Mouse (Mus musculus) kidney, embryonic 15.5 days (tissue): Measurements from ENCODE around the gene Nat14. TPM values are rescaled to one million over a fixed set of nuclear protein-coding genes. Genes with fewer than 3 reads are reported as not detected.
"Not testable (repeated sequence)": the region's sequence is repeated elsewhere in the genome, so short reads cannot be mapped to it uniquely, and the experiment has no call there.

Source experiments
- ATAC-seq: fragments of 200-750 bp; cut with Nextera tagmentation; replicated peaks from 2 replicates; pipeline ENCODE4 v1.8.0; 2017; ENCODE audit warnings: moderate TSS enrichment; ENCODE audit not compliant: low FRiP score
- H3K27ac ChIP-seq: fragments of 300-500 bp; sonication (generic); 2 replicates; pipeline ENCODE4 v1.5.1; 2015; ENCODE audit warnings: mild to moderate bottlenecking, inconsistent platforms
- H3K27me3 ChIP-seq: fragments of 300-500 bp; sonication (generic); 2 replicates; pipeline ENCODE4 v1.6.1; 2015; ENCODE audit warnings: inconsistent platforms
- H3K36me3 ChIP-seq: fragments of 300-500 bp; sonication (generic); 2 replicates; pipeline ENCODE4 v1.6.1; 2015; ENCODE audit warnings: inconsistent platforms
- H3K4me1 ChIP-seq: fragments of 300-500 bp; sonication (generic); 2 replicates; pipeline ENCODE4 v1.6.1; 2015; ENCODE audit warnings: inconsistent platforms
- H3K4me2 ChIP-seq: fragments of 300-500 bp; sonication (generic); 2 replicates; pipeline ENCODE4 v1.6.1; 2015; ENCODE audit warnings: moderate library complexity, mild to moderate bottlenecking, inconsistent platforms
- H3K4me3 ChIP-seq: fragments of 300-500 bp; sonication (generic); replicated peaks from 2 replicates; pipeline ENCODE4 v1.5.1; 2015; ENCODE audit warnings: mild to moderate bottlenecking, inconsistent platforms
- H3K9ac ChIP-seq: fragments of 300-500 bp; sonication (generic); 2 replicates; pipeline ENCODE4 v1.6.1; 2015; ENCODE audit warnings: mild to moderate bottlenecking, inconsistent platforms
- H3K9me3 ChIP-seq: fragments of 300-500 bp; sonication (generic); replicated peaks from 2 replicates; pipeline ENCODE4 v1.6.1; 2016; ENCODE audit warnings: inconsistent platforms
- WGBS: fragments of 180-500 bp; shearing (Covaris S2); methylation state at CpG from one replicate; pipeline ENCODE4 v1.1.7; 2015; ENCODE audit warnings: mixed read lengths; 5-methylcytosine and 5-hydroxymethylcytosine counted together
- polyA plus RNA-seq: library from polyadenylated mRNA; unstranded; fragments of >200 nt; fragmentation: Nextera tagmentation; extraction: Ambion mirVana; gene quantifications from 2 replicates; pipeline ENCODE4 v1.2.1, GENCODE M21; 2015

Gene Nat14
- 4.2 and 5.3 TPM in 2 replicates for polyA plus RNA-seq

GRCm38 (mm10) chr7:4921824-4922482 is at the start of gene Nat14:
Nat14 (plus strand) TSS chr7:4922028.
- Histone ChIP-seq H3K27me3 (no peaks in the 10 kb centered on the region), H3K4me1 (peaks cover 64% of the 10 kb centered on the region), H3K4me3 (peak within 1 kb of the TSS; percentile 38), H3K27ac (peak within 1 kb of the TSS; percentile 92), H3K36me3 (peaks cover 41% of the 10 kb centered on the region), H3K9ac (peak within 1 kb of the TSS; percentile 31), H3K9me3 (no peaks in the 10 kb centered on the region), H3K4me2 (peak within 1 kb of the TSS; percentile 84)
- WGBS = 27% methylated on average over 8 of the region's 8 CpGs
- no peak for ATAC-seq

GRCm38 (mm10) chr7:4876753-4877221 is 45.0 kb upstream of the Nat14 start, which contains the start of gene Isoc2a:
Isoc2a (plus strand) TSS chr7:4877153.
- peak; percentile 100 for ATAC-seq

DNA sequence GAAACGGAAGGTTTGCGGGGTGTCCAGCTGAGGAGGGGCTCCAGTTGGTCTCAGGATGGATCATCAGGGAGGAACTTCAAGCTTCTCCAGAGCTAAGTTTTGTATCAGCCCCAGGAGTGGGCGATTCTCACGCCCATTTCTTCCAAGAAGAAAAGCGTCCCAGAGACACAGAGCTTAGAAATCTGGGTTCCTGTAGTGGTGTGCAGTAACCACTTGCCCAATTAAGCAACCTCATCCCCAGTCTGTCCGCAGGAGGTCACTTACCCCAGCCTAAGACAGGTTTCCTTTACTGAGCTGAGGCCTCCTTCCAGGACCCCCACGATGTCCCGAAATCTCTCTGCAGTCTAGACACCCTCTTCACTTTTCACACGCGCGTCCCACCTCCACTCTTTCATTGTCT is 44.6 kb upstream of the Nat14 start:
- ATAC-seq = peak; percentile 38
- 6% methylated on average over 11 of the region's 11 CpGs for WGBS
- Histone ChIP-seq H3K4me3 (peak overlapping the region; percentile 62), H3K4me2 (peak overlapping the region; percentile 91), H3K27me3 (no peaks in the 10 kb centered on the region), H3K27ac (0 out of 2 replicates have a peak overlapping the region, but pooled peaks have one; percentile 58), H3K36me3 (no peaks in the 10 kb centered on the region), H3K9ac (peak overlapping the region; percentile 61), H3K4me1 (peaks cover 19% of the 10 kb centered on the region), H3K9me3 (no peaks in the 10 kb centered on the region)

More at GRCm38 (mm10) chr7:4876753-4877221, 45.0 kb upstream of the Nat14 start, which contains the start of gene Isoc2a:
- H3K4me2 ChIP-seq = peak within 1 kb of the TSS; percentile 91
- peak within 1 kb of the TSS; percentile 61 for H3K9ac ChIP-seq
- peak within 1 kb of the TSS; percentile 58; the same call in 1 of the 2 replicates for H3K27ac ChIP-seq
- no peaks in the 10 kb centered on the region for H3K9me3 ChIP-seq
- under 1% methylated on average over 22 of the region's 22 CpGs for WGBS
- H3K4me1 ChIP-seq = peaks cover 19% of the 10 kb centered on the region
- H3K27me3 ChIP-seq = no peaks in the 10 kb centered on the region
- H3K36me3 ChIP-seq = no peaks in the 10 kb centered on the region
- peak within 1 kb of the TSS; percentile 62 for H3K4me3 ChIP-seq

DNA sequence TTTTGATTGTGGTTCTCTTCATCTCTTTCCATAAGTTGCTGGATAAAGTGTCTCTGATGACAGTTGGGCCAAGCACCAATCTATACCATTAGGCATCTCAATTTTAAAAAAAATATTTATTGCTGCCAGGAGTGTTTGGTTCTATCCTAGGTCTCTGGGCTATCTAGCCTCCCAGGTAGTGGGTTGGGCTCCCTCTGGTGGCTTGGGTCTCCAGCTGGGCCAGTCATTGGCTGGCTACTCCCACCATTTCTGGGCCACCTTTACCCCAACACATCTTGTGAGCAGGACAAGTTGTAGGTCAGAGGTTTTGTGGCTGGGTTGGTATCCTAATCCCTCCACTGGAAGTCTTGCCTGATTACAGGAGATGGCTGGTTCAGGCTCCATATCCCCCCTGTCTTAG is 43.6 kb upstream of the Nat14 start:
- ATAC-seq = no peak
- Histone ChIP-seq H3K9ac (no peak overlapping the region), H3K4me1 (peaks cover 19% of the 10 kb centered on the region), H3K27ac (no peak overlapping the region), H3K9me3 (no peaks in the 10 kb centered on the region), H3K36me3 (no peaks in the 10 kb centered on the region), H3K4me3 (no peak overlapping the region), H3K27me3 (no peaks in the 10 kb centered on the region), H3K4me2 (no peak overlapping the region)

DNA sequence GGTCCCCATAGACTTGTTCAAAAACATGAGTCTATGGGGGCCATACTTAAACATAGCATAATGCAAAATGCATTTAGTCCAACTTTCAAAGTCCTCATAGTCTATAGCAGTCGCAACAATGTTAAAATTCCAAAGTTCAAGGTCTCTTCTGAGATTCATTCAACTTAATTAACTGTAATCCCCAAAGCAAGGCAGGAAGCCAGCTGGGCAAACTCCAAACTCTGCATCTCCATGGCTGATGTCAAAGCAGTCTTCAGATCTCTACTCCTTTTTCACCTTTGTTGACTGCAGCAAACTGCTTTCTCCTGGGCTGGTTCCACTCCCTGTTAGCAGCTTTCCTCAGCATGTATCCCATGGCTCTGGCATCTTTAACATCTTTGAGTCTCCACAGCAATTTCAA is 42.8 kb upstream of the Nat14 start:
- peaks cover 19% of the 10 kb centered on the region for H3K4me1 ChIP-seq
- H3K27ac ChIP-seq, H3K4me3 ChIP-seq, H3K36me3 ChIP-seq, H3K9me3 ChIP-seq, H3K27me3 ChIP-seq, ATAC-seq, H3K4me2 ChIP-seq, H3K9ac ChIP-seq: not testable (repeated sequence)
- 85% methylated on average over 1 of the region's 1 CpGs for WGBS

GRCm38 (mm10) chr7:4886680-4887079 is 35.1 kb upstream of the Nat14 start:
- 63% methylated on average over 4 of the region's 4 CpGs for WGBS
- Histone ChIP-seq H3K27me3 (no peaks in the 10 kb centered on the region), H3K9me3 (no peaks in the 10 kb centered on the region; the same call in 1 of the 2 replicates), H3K36me3 (no peaks in the 10 kb centered on the region), H3K4me1 (no peaks in the 10 kb centered on the region), H3K4me2 (no peak overlapping the region), H3K4me3 (no peak overlapping the region), H3K9ac (no peak overlapping the region), H3K27ac (no peak overlapping the region)
- ATAC-seq = no peak

DNA sequence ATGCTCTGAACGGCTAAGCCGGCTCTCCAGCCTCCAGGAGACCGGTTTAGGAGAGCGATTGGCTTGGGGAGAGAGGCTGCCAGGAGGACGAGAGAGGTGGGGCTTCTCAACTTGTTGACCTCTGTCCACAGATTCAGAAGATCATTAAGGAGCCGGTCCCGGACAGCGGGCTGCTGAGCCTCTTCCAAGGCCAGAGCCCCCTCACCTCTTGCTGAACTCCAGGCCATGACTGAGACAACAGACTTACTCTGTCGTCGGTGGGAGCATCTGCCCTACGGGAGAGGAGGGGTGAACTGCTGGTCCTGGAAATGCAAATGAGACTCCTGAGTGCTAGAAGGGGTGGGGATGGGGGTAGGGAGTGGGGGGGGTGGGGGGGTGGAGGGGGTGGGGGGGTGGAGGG is 26.6 kb upstream of the Nat14 start:
- H3K27ac ChIP-seq = no peak overlapping the region
- H3K36me3 ChIP-seq = 0 out of 2 replicates have a peak, but pooled peaks cover 3% of the 10 kb centered on the region
- no peak overlapping the region for H3K4me2 ChIP-seq
- no peak for ATAC-seq
- no peaks in the 10 kb centered on the region for H3K9me3 ChIP-seq
- WGBS = 54% methylated on average over 11 of the region's 11 CpGs
- H3K9ac ChIP-seq = no peak overlapping the region
- no peaks in the 10 kb centered on the region for H3K27me3 ChIP-seq
- H3K4me3 ChIP-seq = no peak overlapping the region
- peaks cover 13% of the 10 kb centered on the region for H3K4me1 ChIP-seq

- peak overlapping the region; percentile 63 for H3K4me2 ChIP-seq
- WGBS = 17% methylated on average over 17 of the region's 18 CpGs
- peaks cover 18% of the 10 kb centered on the region for H3K4me1 ChIP-seq
- no peak overlapping the region for H3K27ac ChIP-seq
- peak overlapping the region; percentile 17; the same call in 1 of the 2 replicates for H3K9ac ChIP-seq
- H3K4me3 ChIP-seq = peak overlapping the region; percentile 35
- ATAC-seq = peak; percentile 50
- H3K27me3 ChIP-seq = no peaks in the 10 kb centered on the region
- 0 out of 2 replicates have a peak, but pooled peaks cover 3% of the 10 kb centered on the region for H3K36me3 ChIP-seq
- H3K9me3 ChIP-seq = peaks cover 3% of the 10 kb centered on the region; the same call in 1 of the 2 replicates
Measured at GRCm38 (mm10) chr7:4898851-4899648, 22.8 kb upstream of the Nat14 start.

DNA sequence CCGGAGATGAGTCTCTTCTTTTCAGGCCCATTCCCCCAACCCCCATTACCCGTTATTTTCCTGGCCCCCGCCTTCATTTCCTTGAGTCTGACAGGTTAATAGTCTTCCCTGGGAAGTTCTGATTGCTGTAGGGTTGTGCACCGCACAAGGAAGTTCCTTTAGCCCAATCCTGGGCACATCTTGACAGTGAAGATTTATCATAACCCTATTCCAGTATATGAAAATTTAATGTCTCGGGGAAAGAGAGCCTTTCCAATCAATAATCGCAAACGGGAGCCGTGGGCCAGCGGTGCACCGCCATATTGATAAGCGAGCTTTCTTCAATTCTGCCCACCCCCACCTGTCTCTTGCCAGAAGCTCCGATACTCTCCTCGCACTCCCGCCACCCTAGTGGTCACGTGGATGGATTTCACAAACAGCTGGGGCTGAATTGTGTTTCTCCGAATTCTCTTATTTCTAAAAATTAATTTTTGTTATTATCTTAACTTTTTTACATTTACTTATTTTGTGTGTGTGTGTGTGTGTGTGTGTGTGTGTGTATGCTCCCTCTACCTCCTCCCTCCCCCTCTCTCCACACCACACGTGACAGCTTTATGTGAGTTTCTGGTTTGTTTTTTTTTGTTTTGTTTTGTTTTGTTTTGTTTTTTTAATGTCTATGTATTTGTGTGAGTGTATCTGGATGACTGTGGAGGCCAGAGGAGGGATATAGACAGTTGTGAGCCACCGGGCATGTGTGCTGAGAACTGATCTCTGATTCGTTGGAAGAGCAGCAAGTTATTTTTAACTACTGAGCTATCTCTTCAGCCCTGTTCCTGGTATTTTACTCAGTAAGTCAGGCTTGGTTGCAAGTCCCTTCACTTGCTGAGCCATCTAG is 21.9 kb upstream of the Nat14 start:
- peak; percentile 13; the same call in 1 of the 2 replicates for ATAC-seq
- peaks cover 18% of the 10 kb centered on the region for H3K4me1 ChIP-seq
- peak overlapping the region; percentile 17; the same call in 1 of the 2 replicates for H3K9ac ChIP-seq
- H3K36me3 ChIP-seq = no peaks in the 10 kb centered on the region
- peak overlapping the region; percentile 63 for H3K4me2 ChIP-seq
- peak overlapping the region; percentile 35 for H3K4me3 ChIP-seq
- peaks cover 3% of the 10 kb centered on the region; the same call in 1 of the 2 replicates for H3K9me3 ChIP-seq
- no peaks in the 10 kb centered on the region for H3K27me3 ChIP-seq
- no peak overlapping the region for H3K27ac ChIP-seq
- 4% methylated on average over 19 of the region's 19 CpGs for WGBS

GRCm38 (mm10) chr7:4900523-4900851 is 21.3 kb upstream of the Nat14 start:
- no peak overlapping the region for H3K9ac ChIP-seq
- 34% methylated on average over 11 of the region's 11 CpGs for WGBS

DNA sequence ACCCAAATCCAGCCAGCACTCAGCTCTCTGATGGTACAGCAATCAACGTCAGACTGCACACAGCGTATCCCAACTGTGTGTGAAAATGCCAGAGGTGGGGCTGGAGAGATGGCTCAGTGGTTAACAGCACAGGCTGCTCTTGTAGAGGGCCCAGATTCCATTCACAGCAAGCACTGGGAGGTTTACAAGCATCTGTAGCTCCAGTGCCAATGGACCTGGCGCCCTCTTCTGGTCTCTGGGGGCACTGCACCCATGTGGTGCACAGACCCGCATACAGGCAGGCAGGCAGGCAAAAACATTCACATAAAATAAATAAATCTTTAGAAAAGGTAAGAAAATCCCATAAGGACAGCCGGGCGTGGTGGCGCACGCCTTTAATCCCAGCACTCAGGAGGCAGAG is 20.7 kb upstream of the Nat14 start:
- no peak overlapping the region for H3K4me2 ChIP-seq
- no peaks in the 10 kb centered on the region for H3K27me3 ChIP-seq
- no peak overlapping the region for H3K9ac ChIP-seq
- no peak overlapping the region for H3K27ac ChIP-seq
- WGBS = 55% methylated on average over 8 of the region's 8 CpGs
- peaks cover 18% of the 10 kb centered on the region for H3K4me1 ChIP-seq
- ATAC-seq = peak; percentile 34; the same call in 1 of the 2 replicates
- peaks cover 3% of the 10 kb centered on the region; the same call in 1 of the 2 replicates for H3K9me3 ChIP-seq
- no peaks in the 10 kb centered on the region for H3K36me3 ChIP-seq
- no peak overlapping the region for H3K4me3 ChIP-seq

More at GRCm38 (mm10) chr7:4900523-4900851, 21.3 kb upstream of the Nat14 start:
- no peak for ATAC-seq
- peak overlapping the region; percentile 63 for H3K4me2 ChIP-seq
- H3K4me1 ChIP-seq = peaks cover 18% of the 10 kb centered on the region
- no peaks in the 10 kb centered on the region for H3K36me3 ChIP-seq
- no peaks in the 10 kb centered on the region for H3K27me3 ChIP-seq
- H3K9me3 ChIP-seq = peaks cover 3% of the 10 kb centered on the region; the same call in 1 of the 2 replicates
- peak overlapping the region; percentile 35 for H3K4me3 ChIP-seq
- H3K27ac ChIP-seq = no peak overlapping the region
